Mouse (Mus musculus) lung, embryonic 14.5 days (tissue): ENCODE data around the gene Crybg1. TPM values are rescaled to one million over a fixed set of nuclear protein-coding genes. Genes with fewer than 3 reads are reported as not detected.

ENCODE experiments used
- ATAC-seq: fragments of 200-750 bp; cut with Nextera tagmentation; 2 replicates; pipeline ENCODE4 v1.8.0; 2017; ENCODE audit warnings: mild to moderate bottlenecking, moderate TSS enrichment, moderate library complexity; ENCODE audit not compliant: insufficient read depth
- DNase-seq: peaks from one replicate; pipeline ENCODE4 v3.0.0-alpha.2; 2015
- H3K27ac ChIP-seq: fragments of 300-500 bp; sonication (generic); 2 replicates; pipeline ENCODE4 v1.5.1; 2014; ENCODE audit warnings: low read depth, mild to moderate bottlenecking, moderate library complexity
- H3K27me3 ChIP-seq: fragments of 300-500 bp; sonication (generic); 2 replicates; pipeline ENCODE4 v1.6.1; 2014; ENCODE audit warnings: low read length, control low read depth; ENCODE audit not compliant: insufficient read depth
- H3K36me3 ChIP-seq: fragments of 300-500 bp; sonication (generic); 2 replicates; pipeline ENCODE4 v1.6.1; 2014; ENCODE audit warnings: control low read depth; ENCODE audit not compliant: insufficient read depth
- H3K4me1 ChIP-seq: fragments of 300-500 bp; sonication (generic); 2 replicates; pipeline ENCODE4 v1.6.1; 2014; ENCODE audit warnings: antibody characterized with exemption, control low read depth; ENCODE audit not compliant: insufficient read depth
- H3K4me2 ChIP-seq: fragments of 300-500 bp; sonication (generic); 2 replicates; pipeline ENCODE4 v1.6.1; 2014; ENCODE audit warnings: mild to moderate bottlenecking
- H3K4me3 ChIP-seq: fragments of 300-500 bp; sonication (generic); 2 replicates; pipeline ENCODE4 v1.5.1; 2014; ENCODE audit warnings: low read depth, low read length
- H3K9ac ChIP-seq: fragments of 300-500 bp; sonication (generic); 2 replicates; pipeline ENCODE4 v1.6.1; 2014
- H3K9me3 ChIP-seq: fragments of 300-500 bp; sonication (generic); 2 replicates; pipeline ENCODE4 v1.6.1; 2016; ENCODE audit warnings: low read depth, low read length, control low read depth
- CTCF ChIP-seq: IDR thresholded peaks from 2 replicates; pipeline ENCODE4 v1.5.1; 2016; ENCODE audit warnings: antibody characterized with exemption, low read depth
- WGBS: fragments of 180-500 bp; shearing (Covaris S2); extraction: QIAGEN DNeasy Blood & Tissue Kit; methylation state at CpG from one replicate; pipeline ENCODE4 v1.1.7; 2014; 5-methylcytosine and 5-hydroxymethylcytosine counted together
- polyA plus RNA-seq: library from polyadenylated mRNA; unstranded; fragments of >200 nt; fragmentation: Nextera tagmentation; extraction: Ambion mirVana; gene quantifications from 2 replicates; pipeline ENCODE4 v1.2.1, GENCODE M21; 2014

The Crybg1 gene
- polyA plus RNA-seq, 1 experiment from 2014 or later = 0.22 TPM

DNA sequence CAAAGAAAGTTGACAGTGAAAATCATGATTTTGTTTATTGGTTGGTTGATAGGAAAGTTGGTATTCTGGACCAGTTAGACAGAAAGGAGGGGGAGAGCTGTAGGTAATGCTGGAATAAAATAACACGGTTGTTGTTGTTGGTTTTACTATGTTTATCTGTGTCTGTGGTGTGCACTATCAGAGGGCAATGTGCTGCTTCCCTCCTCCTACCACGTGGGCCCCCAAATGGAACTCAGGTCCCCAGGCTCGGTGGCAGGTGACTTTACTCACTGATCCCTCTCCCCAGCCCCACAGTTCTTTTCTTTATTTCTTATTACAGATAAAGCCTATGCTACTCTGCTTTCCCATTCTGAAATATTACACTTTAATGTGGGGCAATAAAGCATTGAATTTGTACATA is 236.4 kb downstream of the Crybg1 start:
- no peak for TF ChIP-seq CTCF
- H3K9me3 ChIP-seq = no peaks in the 10 kb centered on the region
- DNase-seq (no peak), ATAC-seq (no peak)
- H3K27ac ChIP-seq = no peak overlapping the region
- no peaks in the 10 kb centered on the region for H3K27me3 ChIP-seq
- no peaks in the 10 kb centered on the region; the same call in 1 of the 2 replicates for H3K36me3 ChIP-seq
- peaks cover under 1% of the 10 kb centered on the region; the same call in 1 of the 2 replicates for H3K4me1 ChIP-seq
- no peak overlapping the region for H3K9ac ChIP-seq
- WGBS = 74% methylated on average over 3 of the region's 3 CpGs
- no peak overlapping the region for H3K4me2 ChIP-seq
- no peak overlapping the region for H3K4me3 ChIP-seq

GRCm38 (mm10) chr10:43910873-43911142 is 237.8 kb downstream of the Crybg1 start:
- H3K9ac ChIP-seq = no peak overlapping the region
- H3K36me3 ChIP-seq = no peaks in the 10 kb centered on the region; the same call in 1 of the 2 replicates
- H3K27me3 ChIP-seq = no peaks in the 10 kb centered on the region
- no peaks in the 10 kb centered on the region for H3K4me1 ChIP-seq
- ATAC-seq (no peak), DNase-seq (no peak)
- no peak overlapping the region for H3K4me3 ChIP-seq
- H3K9me3 ChIP-seq = no peaks in the 10 kb centered on the region
- WGBS = 87% methylated on average over 8 of the region's 8 CpGs
- no peak overlapping the region for H3K27ac ChIP-seq
- H3K4me2 ChIP-seq = no peak overlapping the region
- no peak for TF ChIP-seq CTCF

DNA sequence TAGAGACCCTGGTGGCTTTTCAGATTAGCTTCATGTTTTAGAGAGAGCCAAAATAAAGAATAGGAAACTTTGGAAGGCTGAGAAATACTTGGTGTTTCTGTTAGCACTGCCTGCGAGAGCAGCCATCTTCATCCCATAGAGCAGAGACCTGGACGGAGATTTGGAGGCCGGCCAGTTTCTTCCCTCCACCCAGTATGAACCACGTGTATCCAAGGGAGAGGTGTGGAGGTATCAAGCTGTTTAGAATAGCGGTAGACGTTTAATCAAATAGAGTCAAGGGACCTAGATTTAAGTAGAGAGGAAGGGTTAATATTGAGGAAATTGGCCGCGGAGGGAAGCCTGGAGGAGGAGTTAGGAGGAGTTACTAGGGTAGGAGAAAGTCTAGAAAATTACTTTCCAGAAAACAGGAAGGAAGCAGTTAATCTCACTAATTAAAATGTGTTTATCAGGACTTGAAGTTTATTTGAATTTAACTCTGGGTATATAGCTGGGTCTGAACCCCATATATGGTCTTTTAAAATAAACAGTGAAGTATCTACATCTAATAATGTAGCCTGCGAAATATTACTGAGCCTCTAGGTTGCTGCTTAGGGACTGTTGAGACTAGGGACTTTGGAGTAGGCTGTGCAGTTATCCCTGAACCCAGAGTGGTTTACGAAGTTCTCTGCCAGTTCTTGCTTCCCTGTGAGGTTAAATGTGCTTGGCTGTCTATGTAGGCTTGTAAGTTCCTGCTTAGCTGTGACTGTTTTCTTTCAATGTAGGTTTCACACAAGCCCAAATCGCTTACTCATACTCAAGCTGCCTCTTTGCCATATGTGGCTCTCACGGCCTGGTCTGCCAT is 238.4 kb downstream of the Crybg1 start:
- Histone ChIP-seq H3K27me3 (no peaks in the 10 kb centered on the region), H3K9ac (no peak overlapping the region), H3K27ac (no peak overlapping the region), H3K4me3 (no peak overlapping the region), H3K9me3 (no peaks in the 10 kb centered on the region), H3K4me2 (no peak overlapping the region), H3K4me1 (no peaks in the 10 kb centered on the region), H3K36me3 (no peaks in the 10 kb centered on the region; the same call in 1 of the 2 replicates)
- no peak for TF ChIP-seq CTCF
- 70% methylated on average over 12 of the region's 12 CpGs for WGBS
- no peak for ATAC-seq
- no peak for DNase-seq

GRCm38 (mm10) chr10:43904569-43904968 is 244.1 kb downstream of the Crybg1 start:
- ATAC-seq (no peak), DNase-seq (no peak)
- no peak overlapping the region for H3K27ac ChIP-seq
- H3K36me3 ChIP-seq = no peaks in the 10 kb centered on the region
- H3K27me3 ChIP-seq = no peaks in the 10 kb centered on the region
- no peak overlapping the region for H3K4me2 ChIP-seq
- H3K9me3 ChIP-seq = no peaks in the 10 kb centered on the region
- peaks cover 4% of the 10 kb centered on the region; the same call in 1 of the 2 replicates for H3K4me1 ChIP-seq
- 90% methylated on average over 1 of the region's 1 CpGs for WGBS
- no peak for TF ChIP-seq CTCF
- no peak overlapping the region for H3K9ac ChIP-seq
- no peak overlapping the region for H3K4me3 ChIP-seq

- peak; percentile 99 for ATAC-seq
- no peak for TF ChIP-seq CTCF
- DNase-seq = peak; percentile 97
- WGBS = under 1% methylated on average over 40 of the region's 40 CpGs
- H3K4me1 ChIP-seq = peaks cover 4% of the 10 kb centered on the region; the same call in 1 of the 2 replicates
- peak within 1 kb of the TSS; percentile 77 for H3K27ac ChIP-seq
- H3K9ac ChIP-seq = peak within 1 kb of the TSS; percentile 74
- no peaks in the 10 kb centered on the region for H3K9me3 ChIP-seq
- peak within 1 kb of the TSS; percentile 75 for H3K4me3 ChIP-seq
- no peaks in the 10 kb centered on the region for H3K27me3 ChIP-seq
- H3K36me3 ChIP-seq = no peaks in the 10 kb centered on the region
- H3K4me2 ChIP-seq = peak within 1 kb of the TSS; percentile 64
Observed at GRCm38 (mm10) chr10:43901578-43902194, 247.0 kb downstream of the Crybg1 start, which contains the start of the genes Qrsl1 and Rtn4ip1. Gene Qrsl1, minus strand, starts transcription at chr10:43901745. Gene Rtn4ip1, plus strand, starts transcription at chr10:43901807.

DNA sequence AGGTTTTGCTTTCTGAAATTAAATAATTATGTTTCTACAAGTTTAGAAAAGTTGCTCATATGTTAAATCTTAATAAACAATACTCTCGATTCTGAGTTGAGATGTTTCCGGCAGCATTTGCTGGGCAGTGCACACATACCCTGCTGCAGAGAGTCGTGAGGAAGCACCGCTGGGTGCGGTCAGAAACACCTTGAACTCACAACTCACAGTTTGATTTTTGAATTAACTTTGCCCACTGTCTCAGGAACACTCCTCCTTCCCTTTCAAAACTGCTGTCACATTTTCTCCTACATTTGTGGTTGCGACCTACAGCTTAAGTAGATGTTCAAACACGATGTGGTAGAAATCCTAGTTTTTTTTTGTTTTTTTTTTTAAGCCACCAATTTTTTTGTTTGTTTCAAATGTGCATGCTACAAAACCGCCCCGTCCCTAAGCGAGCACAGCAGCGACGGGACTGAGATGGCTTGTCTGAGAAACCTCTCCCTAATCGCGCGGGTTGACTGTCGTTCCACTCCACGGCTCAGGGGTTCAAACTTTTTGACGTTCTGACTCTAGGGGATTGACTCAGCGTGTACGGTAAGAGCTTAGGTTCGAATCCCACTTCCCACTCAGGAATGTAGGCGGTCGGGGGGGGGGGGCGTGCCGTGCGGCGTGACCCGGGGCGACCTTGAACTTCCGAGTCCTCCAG is 247.6 kb downstream of the Crybg1 start:
- ATAC-seq = peak; percentile 66; the same call in 1 of the 2 replicates

More for the DNA sequence above, 247.6 kb downstream of the Crybg1 start:
- H3K27me3 ChIP-seq = no peaks in the 10 kb centered on the region
- 5% methylated on average over 30 of the region's 30 CpGs for WGBS
- peaks cover 4% of the 10 kb centered on the region; the same call in 1 of the 2 replicates for H3K4me1 ChIP-seq
- 0 out of 2 replicates have a peak, but pooled peaks cover under 1% of the 10 kb centered on the region for H3K36me3 ChIP-seq
- TF ChIP-seq CTCF = no peak
- H3K4me2 ChIP-seq = peak overlapping the region; percentile 64
- peak overlapping the region; percentile 74 for H3K9ac ChIP-seq
- no peaks in the 10 kb centered on the region for H3K9me3 ChIP-seq
- peak; percentile 68 for DNase-seq
- peak overlapping the region; percentile 75 for H3K4me3 ChIP-seq
- H3K27ac ChIP-seq = peak overlapping the region; percentile 77

Other genes with a start within 250 kb of the Crybg1 start
- 24.1 and 26.3 TPM in 2 replicates for gene Qrsl1, start 247.1 kb downstream of the Crybg1 start, polyA plus RNA-seq
- 15.0 TPM in 2 replicates for gene Rtn4ip1, start 247.0 kb downstream of the Crybg1 start, polyA plus RNA-seq
- gene Atg5, start 119.5 kb upstream of the Crybg1 start, polyA plus RNA-seq = 52.0 and 52.6 TPM in 2 replicates